Mouse (Mus musculus) megakaryocyte, embryonic 14.5 days (primary cell): ENCODE measurements around the gene Lama2.

ENCODE experiments used
- FLI1 ChIP-seq: IDR thresholded peaks from 2 replicates; pipeline ENCODE4 v1.6.1; 2012; ENCODE audit warnings: low read length, inconsistent platforms, mixed read lengths
- GATA1 ChIP-seq: IDR thresholded peaks from 3 replicates; pipeline ENCODE4 v1.6.1; 2012; ENCODE audit warnings: mixed read lengths, low read length, inconsistent platforms, borderline replicate concordance

DNA sequence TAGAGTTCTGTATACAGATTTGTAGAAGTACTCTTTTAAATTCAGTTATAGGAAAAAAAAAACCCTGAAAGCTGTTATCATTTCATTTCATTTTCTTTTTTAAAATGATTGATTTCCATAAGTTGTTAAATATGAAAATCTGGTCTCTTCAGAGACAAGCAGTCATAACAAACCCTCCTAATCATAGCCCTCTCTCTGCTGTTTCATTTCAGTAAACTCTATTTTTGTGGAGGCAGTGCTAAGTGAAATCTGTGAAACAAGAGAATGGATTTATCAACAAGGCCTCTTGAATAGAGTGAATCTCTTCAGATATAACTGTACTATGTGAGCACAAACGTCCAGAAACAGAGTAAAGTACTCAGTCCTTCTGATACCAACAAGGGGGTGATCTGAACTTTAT is 577.7 kb downstream of the Lama2 start:
- TF ChIP-seq FLI1, result no peak
- no peak for TF ChIP-seq GATA1
